Mouse (Mus musculus) hematopoietic stem cell, adult 5-6 weeks (primary cell): Measurements from ENCODE around the gene Hesx1. TPM values are rescaled to one million over a fixed set of nuclear protein-coding genes. Genes with fewer than 3 reads are reported as not detected.

Experiments
- ATAC-seq, 2 experiments: fragments of 125-278 bp in 1 of 2; replicated peaks in 1 of 2; 2 replicates each; pipeline ENCODE4 v1.8.0; 2016 to 2017; ENCODE audit warnings: inconsistent platforms in 2 of 2, mild to moderate bottlenecking in 2 of 2, moderate number of reproducible peaks in 2 of 2, low read depth in 1 of 2, moderate TSS enrichment in 1 of 2; ENCODE audit not compliant: low FRiP score in 2 of 2, poor library complexity in 2 of 2, severe bottlenecking in 2 of 2, insufficient read depth in 1 of 2, low TSS enrichment in 1 of 2
- total RNA-seq: library from RNA; stranded (forward); fragments of 172-1452, 232-1000 nt; gene quantifications from 2 replicates; pipeline ENCODE4 v1.2.3, GENCODE M21; 2017

Hesx1 gene
- total RNA-seq, 1 experiment from 2014 or later, result not detected

GRCm38 (mm10) chr14:27044221-27044966, 50.2 kb downstream of the Hesx1 start:
- ATAC-seq, result no peak

DNA sequence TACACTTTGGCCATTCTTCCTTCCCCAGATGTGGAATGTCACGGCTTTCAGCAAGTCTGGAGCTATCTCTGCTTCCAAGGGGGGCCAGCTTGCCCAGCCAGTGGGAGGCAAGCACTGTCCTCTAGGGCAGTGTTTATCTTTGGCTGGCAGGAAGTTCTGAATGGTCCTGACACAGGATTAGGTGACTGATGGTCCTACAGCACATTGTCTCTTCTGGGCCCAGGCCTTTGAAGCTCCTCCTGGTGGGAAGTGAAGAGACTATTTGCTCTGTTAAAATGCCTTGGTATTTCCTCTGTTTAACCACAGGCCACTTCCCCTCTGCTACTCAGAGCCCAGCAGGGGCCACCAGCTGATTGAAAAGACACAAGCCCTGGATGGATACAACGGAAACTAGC, 50.7 kb downstream of the Hesx1 start:
- ATAC-seq, result peak; percentile 92 to 93

DNA sequence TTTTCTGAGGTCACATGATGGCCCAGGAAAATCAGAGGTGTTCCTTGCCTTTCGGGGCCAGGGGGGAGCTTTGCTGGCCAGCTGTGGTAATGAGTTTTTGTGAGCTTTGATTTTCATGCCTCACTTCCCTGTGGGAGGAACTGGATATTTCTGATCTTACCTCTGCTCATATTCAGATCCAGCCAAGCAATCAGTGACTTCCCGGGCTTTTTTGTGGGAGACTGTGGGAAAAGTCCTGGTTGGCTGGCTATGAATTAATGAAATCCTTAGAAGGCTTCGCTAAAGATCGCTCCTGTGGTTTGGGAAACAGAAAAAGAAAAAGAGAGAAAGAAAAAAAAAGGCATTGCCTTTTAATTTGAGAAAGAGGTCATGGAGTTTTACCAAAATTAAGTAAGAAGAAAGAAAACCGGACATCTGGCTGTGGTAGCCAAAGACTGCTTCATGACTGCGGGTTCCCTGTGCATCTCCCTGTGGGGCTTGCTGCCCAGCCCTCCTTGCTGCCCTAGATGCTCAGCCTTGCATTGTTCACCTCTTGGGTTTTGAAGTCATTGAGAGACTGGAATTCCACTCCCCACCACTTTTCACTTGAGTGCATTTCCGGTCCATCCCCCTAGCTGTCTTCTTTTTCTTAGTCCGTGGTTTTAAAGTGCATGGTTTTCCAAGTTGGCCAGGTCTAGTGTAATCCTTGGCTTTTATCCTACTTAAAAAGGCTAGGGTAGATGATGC, 54.2 kb downstream of the Hesx1 start:
- ATAC-seq, result no peak

- no peak for ATAC-seq
These were observed 55.8 kb downstream of the Hesx1 start for GRCm38 (mm10) chr14:27050043-27050442.

DNA sequence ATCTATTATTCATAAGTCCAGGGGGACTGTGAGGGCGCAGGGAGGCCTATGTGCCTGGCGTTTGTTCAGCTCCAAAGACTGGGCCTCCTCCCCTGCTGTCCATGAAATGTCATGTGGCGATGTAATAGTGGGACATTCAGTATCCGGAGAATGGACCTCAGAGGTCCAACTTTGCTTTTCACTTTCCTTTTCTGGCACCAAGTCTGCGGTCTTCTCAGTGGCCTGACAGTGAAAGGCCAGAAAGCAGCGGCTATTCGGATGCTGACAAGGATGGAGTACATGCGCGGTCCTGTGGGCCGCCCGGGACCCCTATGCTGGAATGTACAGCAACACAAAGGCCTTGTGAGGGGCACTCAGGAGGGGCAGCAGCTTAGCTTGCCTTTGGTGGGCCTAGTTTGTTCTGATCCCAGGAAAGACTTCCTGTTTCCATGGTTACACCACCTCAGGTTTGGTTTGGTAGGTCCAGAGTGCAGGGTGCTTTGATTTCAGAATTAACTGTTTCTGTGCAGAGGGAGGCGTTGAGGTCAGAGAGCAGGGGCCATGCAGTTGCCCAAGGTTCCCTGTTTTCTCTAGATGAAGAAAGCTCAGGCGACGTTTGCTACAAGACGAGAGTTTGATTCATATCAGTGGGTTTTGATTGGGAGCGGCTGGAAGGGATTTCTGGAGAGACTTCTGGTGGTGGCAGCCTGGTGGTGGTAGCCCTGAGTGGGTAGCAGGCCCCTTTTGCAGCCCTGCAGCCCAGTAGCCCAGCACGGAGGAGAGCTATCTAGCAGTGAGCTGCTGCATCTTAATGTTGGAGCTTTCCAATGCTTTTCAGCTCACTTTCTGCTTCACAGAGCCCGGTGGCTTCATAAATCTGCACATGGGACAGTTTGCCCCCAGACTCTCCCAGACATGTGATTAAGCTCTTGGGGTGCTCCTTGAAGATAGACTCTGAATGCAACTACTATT, 56.6 kb downstream of the Hesx1 start:
- ATAC-seq, result no peak

- ATAC-seq, result no peak
These were observed 57.3 kb downstream of the Hesx1 start for GRCm38 (mm10) chr14:27051511-27051895.

Other genes with a start within 250 kb of the Hesx1 start
- gene Asb14, start 99.9 kb upstream of the Hesx1 start, total RNA-seq, result not detected in 2 replicates
- gene Appl1, start 23.2 kb upstream of the Hesx1 start, total RNA-seq, result 47.7 and 52.2 TPM in 2 replicates
- 0.13 TPM in 1 of 2 replicates, not detected in the other for gene Il17rd, start 44.5 kb downstream of the Hesx1 start, total RNA-seq
- 43.4 and 71.1 TPM in 2 replicates for gene Arhgef3, start 120.5 kb downstream of the Hesx1 start, total RNA-seq